Mouse (Mus musculus) G1E (cell line): ENCODE data around the gene Rpl41. TPM values are rescaled to one million over a fixed set of nuclear protein-coding genes. Genes with fewer than 3 reads are reported as not detected.
A peak's percentile ranks its signal among the peaks of the same experiment; 100 is the strongest.

Source experiments
- ATAC-seq: 2 replicates; pipeline ENCODE4 v1.8.0; 2016; ENCODE audit warnings: mild to moderate bottlenecking; ENCODE audit not compliant: insufficient number of reproducible peaks, poor library complexity, low FRiP score, severe bottlenecking; ENCODE audit errors: extremely low read depth
- DNase-seq: peaks from one replicate; pipeline ENCODE4 v3.0.0; 2012; ENCODE audit warnings: low spot score
- H3K27me3 ChIP-seq: 2 replicates; pipeline ENCODE4 v1.6.1; 2012; ENCODE audit warnings: mild to moderate bottlenecking, low read length, inconsistent platforms; ENCODE audit not compliant: insufficient read depth
- H3K36me3 ChIP-seq: replicated peaks from 2 replicates; pipeline ENCODE3; 2012; ENCODE audit warnings: mild to moderate bottlenecking, inconsistent platforms
- H3K4me1 ChIP-seq: 2 replicates; pipeline ENCODE4 v1.6.1; 2012; ENCODE audit warnings: low read depth, low read length, inconsistent platforms, mixed read lengths; ENCODE audit not compliant: insufficient read depth
- H3K4me3 ChIP-seq: 2 replicates; pipeline ENCODE4 v1.5.1; 2012; ENCODE audit warnings: low read depth, mild to moderate bottlenecking, inconsistent platforms, low read length, moderate library complexity, mixed read lengths
- H3K9me3 ChIP-seq: replicated peaks from 2 replicates; pipeline ENCODE4 v1.6.1; 2012; ENCODE audit warnings: inconsistent platforms
- CTCF ChIP-seq: IDR thresholded peaks from 2 replicates; pipeline ENCODE4 v1.5.1; 2012; ENCODE audit warnings: low read depth, low read length, inconsistent platforms, mixed read lengths
- GATA1 ChIP-seq: IDR thresholded peaks from 2 replicates; pipeline ENCODE4 v1.6.1; 2012; ENCODE audit warnings: borderline replicate concordance, low read length, inconsistent platforms, mixed read lengths
- GATA2 ChIP-seq: IDR thresholded peaks from 2 replicates; pipeline ENCODE4 v1.6.1; 2012; ENCODE audit warnings: low read depth, low read length, inconsistent platforms, borderline replicate concordance
- POLR2AphosphoS5 ChIP-seq: IDR thresholded peaks from 2 replicates; pipeline ENCODE4 v1.6.1; 2012; ENCODE audit warnings: low read depth, low read length, inconsistent platforms; ENCODE audit not compliant: insufficient replicate concordance
- TAL1 ChIP-seq: conservative IDR thresholded peaks from 2 replicates; pipeline ENCODE4 v1.6.1; 2012; ENCODE audit warnings: low read depth, low read length, inconsistent platforms, mixed read lengths
- polyA plus RNA-seq: library from polyadenylated mRNA; stranded (reverse); fragments of >175 nt; gene quantifications from 2 replicates; pipeline ENCODE4 v1.2.3, GENCODE M21; 2012
- total RNA-seq, 2 experiments: library from RNA; stranded (forward) in 1 of 2; stranded (reverse) in 1 of 2; fragments of 200-1000 nt in 1 of 2; fragments of >200 nt in 1 of 2; fragmentation: Nextera tagmentation in 1 of 2; gene quantifications; 2 replicates each; pipeline ENCODE4 v1.2.3; 2014 to 2017

Gene Rpl41
- total and polyA plus RNA-seq, 3 experiments = 2,736 to 11,415 (median 5,596) TPM

DNA sequence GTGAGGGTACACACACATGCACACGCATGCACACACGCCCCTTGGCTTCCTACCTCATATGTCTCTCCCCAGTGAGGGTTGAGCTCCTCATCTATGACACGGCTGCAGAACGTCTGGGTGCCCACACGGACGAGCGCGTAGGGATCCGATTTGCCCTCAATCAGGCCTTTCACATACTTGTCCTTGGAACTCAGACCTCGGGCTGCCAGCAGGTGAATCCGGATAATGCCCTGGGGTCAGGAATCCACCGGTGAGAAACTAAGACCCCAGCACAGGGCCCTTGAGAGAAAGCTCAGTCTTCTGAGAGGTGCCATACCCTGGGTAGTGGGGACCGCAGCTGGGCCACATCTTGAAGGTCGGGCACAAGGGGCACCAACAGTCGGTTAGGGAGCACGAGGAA is 28.5 kb downstream of the Rpl41 start:
- Histone ChIP-seq H3K36me3 (peaks cover 82% of the 10 kb centered on the region), H3K4me3 (no peak overlapping the region)

DNA sequence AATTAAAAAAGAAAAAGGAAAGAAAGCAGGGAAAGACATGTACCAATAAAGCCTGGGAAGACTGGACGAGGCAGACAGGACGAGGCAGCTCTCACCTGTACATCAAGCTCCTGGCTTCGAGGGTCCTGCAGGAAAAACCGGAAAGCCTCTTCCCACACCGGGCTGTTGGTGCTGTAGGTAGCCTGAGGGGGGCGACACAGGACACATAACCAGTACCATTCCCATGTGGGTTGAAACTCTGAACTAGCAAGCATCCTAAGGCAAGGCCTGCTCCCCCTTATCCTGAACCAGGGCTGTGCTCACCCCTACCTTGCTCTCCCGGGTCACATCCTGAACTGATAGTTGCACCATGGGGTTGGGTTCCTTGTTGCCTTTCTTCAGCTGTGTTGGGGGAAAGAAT is 30.3 kb downstream of the Rpl41 start:
- Histone ChIP-seq H3K27me3 (no peaks in the 10 kb centered on the region), H3K9me3 (no peaks in the 10 kb centered on the region), H3K4me3 (no peak overlapping the region), H3K4me1 (peaks cover 33% of the 10 kb centered on the region), H3K36me3 (peaks cover 91% of the 10 kb centered on the region)
- ATAC-seq (no peak), DNase-seq (no peak)
- TF ChIP-seq GATA1 (no peak), POLR2AphosphoS5 (no peak), CTCF (peak; percentile 27; the same call in 1 of the 2 replicates)

More for the DNA sequence above, 28.5 kb downstream of the Rpl41 start:
- TF ChIP-seq GATA1 (no peak), CTCF (no peak), POLR2AphosphoS5 (no peak), TAL1 (no peak), GATA2 (no peak)
- no peak for ATAC-seq
- Histone ChIP-seq H3K4me1 (peaks cover 48% of the 10 kb centered on the region), H3K9me3 (no peaks in the 10 kb centered on the region), H3K27me3 (no peaks in the 10 kb centered on the region)
- DNase-seq = no peak

DNA sequence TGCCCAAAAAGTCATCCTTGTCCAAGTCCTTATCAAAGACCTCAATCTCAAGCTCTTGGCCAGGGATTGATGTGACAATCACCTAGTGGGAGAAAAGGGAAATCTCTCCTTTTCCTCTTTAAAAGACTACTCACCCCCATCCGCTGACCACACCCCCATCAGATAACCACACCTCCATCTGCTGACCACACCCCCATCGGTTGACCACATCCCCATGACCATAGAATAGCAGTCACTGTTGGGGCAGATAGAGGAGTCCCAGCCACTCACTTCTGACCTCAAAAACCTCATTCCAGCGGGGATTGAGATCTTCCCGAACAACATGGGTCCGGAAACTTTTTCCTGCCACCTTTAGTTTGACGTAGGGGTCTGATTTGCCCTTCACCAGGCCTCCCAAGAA is 32.4 kb downstream of the Rpl41 start:
- Histone ChIP-seq H3K4me3 (no peak overlapping the region), H3K9me3 (no peaks in the 10 kb centered on the region), H3K4me1 (peaks cover 28% of the 10 kb centered on the region), H3K27me3 (no peaks in the 10 kb centered on the region), H3K36me3 (peaks cover 93% of the 10 kb centered on the region)
- ATAC-seq (no peak), DNase-seq (no peak)
- TF ChIP-seq POLR2AphosphoS5 = no peak
- no peak for TF ChIP-seq GATA1
- no peak for TF ChIP-seq TAL1
- no peak for TF ChIP-seq CTCF

DNA sequence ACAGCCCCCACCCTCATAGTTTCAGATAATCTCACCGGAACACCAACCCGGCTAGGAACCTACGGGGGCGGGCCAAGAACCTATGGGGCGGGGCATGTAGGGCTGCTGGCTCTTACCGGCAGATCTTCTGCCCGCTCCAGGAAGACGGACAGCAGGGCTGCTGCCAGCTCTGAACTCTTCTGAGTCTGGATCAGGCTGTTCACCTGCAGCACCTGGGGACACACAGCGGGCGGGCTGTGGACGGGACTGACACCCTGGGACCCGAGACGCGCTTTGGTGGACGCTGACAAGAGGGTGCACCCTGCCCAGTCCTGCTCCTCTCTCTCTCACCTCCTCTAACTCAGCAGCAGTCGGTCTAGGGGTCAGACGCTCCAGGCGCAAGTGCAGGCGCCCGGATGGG is 33.1 kb downstream of the Rpl41 start:
- DNase-seq = no peak
- Histone ChIP-seq H3K4me3 (no peak overlapping the region), H3K36me3 (peaks cover 93% of the 10 kb centered on the region), H3K9me3 (no peaks in the 10 kb centered on the region), H3K4me1 (peaks cover 32% of the 10 kb centered on the region), H3K27me3 (no peaks in the 10 kb centered on the region)
- ATAC-seq = no peak
- TF ChIP-seq POLR2AphosphoS5 (no peak), GATA1 (no peak), GATA2 (no peak), TAL1 (no peak), CTCF (no peak)

DNA sequence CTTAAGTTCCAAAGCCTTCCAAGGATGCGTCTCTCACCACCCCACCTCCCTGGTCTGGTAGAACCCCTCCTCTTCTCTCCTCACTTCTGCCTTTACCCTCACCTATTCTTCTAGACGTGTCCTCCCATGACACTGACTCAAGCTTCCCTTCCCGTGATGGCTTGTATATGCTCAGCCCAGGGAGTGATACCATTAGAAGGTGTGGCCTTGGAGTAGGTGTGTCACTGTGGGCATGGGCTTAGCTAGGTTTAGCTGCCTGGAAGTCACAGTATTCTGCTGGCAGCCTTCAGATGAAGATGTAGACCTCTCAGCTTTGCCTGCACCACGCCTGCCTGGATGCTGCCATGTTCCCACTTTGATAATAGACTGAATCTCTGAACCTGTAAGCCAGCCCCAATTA is 34.1 kb downstream of the Rpl41 start:
- Histone ChIP-seq H3K36me3 (peaks cover 92% of the 10 kb centered on the region), H3K4me1 (peaks cover 32% of the 10 kb centered on the region), H3K27me3 (no peaks in the 10 kb centered on the region), H3K9me3 (no peaks in the 10 kb centered on the region), H3K4me3 (no peak overlapping the region)
- no peak for ATAC-seq
- DNase-seq = no peak
- no peak for TF ChIP-seq GATA1
- TF ChIP-seq CTCF = no peak
- no peak for TF ChIP-seq TAL1
- TF ChIP-seq POLR2AphosphoS5 = no peak
- TF ChIP-seq GATA2 = no peak

DNA sequence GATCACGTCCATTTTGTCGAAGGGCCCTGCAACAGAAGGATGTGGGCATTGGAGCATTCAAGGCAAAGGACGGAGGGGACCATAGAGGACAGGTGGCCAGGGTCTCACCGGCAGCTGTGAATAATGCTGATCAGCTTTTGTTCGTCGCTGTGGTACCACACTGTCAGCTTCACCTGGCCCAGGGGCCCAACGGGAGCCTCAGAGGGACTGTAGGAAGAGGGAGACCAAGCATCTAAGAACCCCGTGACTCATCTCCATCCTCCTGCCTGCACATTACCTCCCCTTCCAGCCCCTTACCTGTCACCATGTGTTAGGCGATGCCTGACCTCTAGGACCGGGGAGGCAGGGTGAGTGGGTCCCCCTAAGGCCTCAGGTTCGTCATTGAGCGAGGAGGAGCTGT is 37.3 kb downstream of the Rpl41 start:
- no peak for TF ChIP-seq GATA1
- TF ChIP-seq TAL1 = no peak
- no peak for TF ChIP-seq POLR2AphosphoS5
- no peak for TF ChIP-seq GATA2
- TF ChIP-seq CTCF = no peak
- ATAC-seq (no peak), DNase-seq (no peak)
- Histone ChIP-seq H3K36me3 (peaks cover 86% of the 10 kb centered on the region), H3K27me3 (no peaks in the 10 kb centered on the region), H3K4me1 (peaks cover 16% of the 10 kb centered on the region), H3K4me3 (no peak overlapping the region), H3K9me3 (no peaks in the 10 kb centered on the region)

DNA sequence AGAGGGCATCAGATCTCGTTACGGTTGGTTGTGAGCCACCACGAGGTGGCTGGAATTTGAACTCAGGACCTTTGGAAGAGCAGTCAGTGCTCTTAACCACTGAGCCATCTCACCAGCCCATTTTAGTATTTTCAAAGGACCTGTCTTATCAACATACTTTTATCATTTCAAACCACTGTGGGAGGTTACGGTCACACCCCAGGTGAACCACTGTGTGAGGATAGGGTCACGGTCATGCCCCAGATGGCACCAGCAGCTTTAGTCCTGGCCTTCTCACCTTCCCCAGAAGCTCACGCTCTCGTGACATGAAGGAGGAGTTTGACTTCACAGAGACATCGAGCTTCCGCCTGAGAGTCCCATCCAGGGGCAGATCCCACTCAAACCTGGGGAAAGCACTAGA is 37.9 kb downstream of the Rpl41 start:
- ATAC-seq = no peak
- TF ChIP-seq CTCF = no peak
- TF ChIP-seq TAL1 = no peak
- TF ChIP-seq GATA1 = no peak
- no peak for TF ChIP-seq GATA2
- TF ChIP-seq POLR2AphosphoS5 = no peak

More for the DNA sequence above, 37.9 kb downstream of the Rpl41 start:
- peaks cover 86% of the 10 kb centered on the region for H3K36me3 ChIP-seq
- H3K9me3 ChIP-seq = no peaks in the 10 kb centered on the region
- H3K4me1 ChIP-seq = peaks cover 10% of the 10 kb centered on the region; the same call in 1 of the 2 replicates
- H3K27me3 ChIP-seq = no peaks in the 10 kb centered on the region
- no peak overlapping the region for H3K4me3 ChIP-seq
- no peak for DNase-seq
